Mouse (Mus musculus) olfactory bulb, adult 2 months (tissue): ENCODE results near the gene Taf1c.

ENCODE experiments used
- CTCF ChIP-seq: fragments of 200-500 bp; IDR thresholded peaks from 2 replicates; pipeline ENCODE4 v1.5.1; 2012; ENCODE audit warnings: low read depth, mild to moderate bottlenecking, low read length, moderate library complexity; ENCODE audit not compliant: insufficient read depth
- POLR2A ChIP-seq: fragments of 200-500 bp; IDR thresholded peaks from 2 replicates; pipeline ENCODE4 v1.6.1; 2012; ENCODE audit warnings: mild to moderate bottlenecking, low read depth, low read length, moderate library complexity; ENCODE audit not compliant: insufficient read depth

- TF ChIP-seq POLR2A (no peak), CTCF (no peak)
Observed at GRCm38 (mm10) chr8:119646846-119647245, 41.8 kb upstream of the Taf1c start.
